Mouse (Mus musculus): ENCODE measurements at regions not wholly inside any gene's neighbourhood (a gene's known extent, or its start where the extent isn't known, plus 50 kb on each side); places are given as distances from the start of the nearest gene placed in this dataset.
"Not testable (repeated sequence)": the region's sequence is repeated elsewhere in the genome, so short reads cannot be mapped to it uniquely, and the experiment has no call there.

- in situ Hi-C loops (cut with MboI; ENCODE audit: low pct_unique_long_range_greater_than_20kb in 1 of 2, low sequenced_read_pairs in 2 of 2, unreplicated experiment in 1 of 2), result no loop called here
Observed at GRCm38 (mm10) chrX:104931153-104931706, 74.2 kb upstream of the Magee2 start.

GRCm38 (mm10) chrX:104951587-104951986 lies 94.5 kb upstream of the Magee2 start:
- in situ Hi-C loops (cut with MboI; ENCODE audit: low pct_unique_long_range_greater_than_20kb in 1 of 2, low sequenced_read_pairs in 2 of 2, unreplicated experiment in 1 of 2), result no loop called here

- in situ Hi-C loops (cut with MboI; ENCODE audit: low pct_unique_long_range_greater_than_20kb in 1 of 2, low sequenced_read_pairs in 2 of 2, unreplicated experiment in 1 of 2), result not testable (repeated sequence)
Observed at GRCm38 (mm10) chrX:104952809-104953208, 95.7 kb upstream of the Magee2 start.

- in situ Hi-C loops (cut with MboI; ENCODE audit: low pct_unique_long_range_greater_than_20kb in 1 of 2, low sequenced_read_pairs in 2 of 2, unreplicated experiment in 1 of 2), result not testable (repeated sequence)
Observed at GRCm38 (mm10) chrX:104953391-104953790, 96.3 kb upstream of the Magee2 start.

GRCm38 (mm10) chrX:104978432-104978831 lies 101.1 kb upstream of the Pbdc1 start:
- in situ Hi-C loops (cut with MboI; ENCODE audit: low pct_unique_long_range_greater_than_20kb in 1 of 2, low sequenced_read_pairs in 2 of 2, unreplicated experiment in 1 of 2), result no loop called here

GRCm38 (mm10) chrX:105003260-105003659 lies 76.3 kb upstream of the Pbdc1 start:
- in situ Hi-C loops (cut with MboI; ENCODE audit: low pct_unique_long_range_greater_than_20kb in 1 of 2, low sequenced_read_pairs in 2 of 2, unreplicated experiment in 1 of 2), result loop anchor here in 1 of 2 experiments (25.0 kb wide), 1 partner anchor 166 kb away; no protein-coding TSS in a partner anchor

GRCm38 (mm10) chrX:105006445-105006844 lies 73.1 kb upstream of the Pbdc1 start:
- in situ Hi-C loops (cut with MboI; ENCODE audit: low pct_unique_long_range_greater_than_20kb in 1 of 2, low sequenced_read_pairs in 2 of 2, unreplicated experiment in 1 of 2), result loop anchor here in 1 of 2 experiments (25.0 kb wide), 1 partner anchor 169 kb away; no protein-coding TSS in a partner anchor
